Mouse (Mus musculus): ENCODE results near the gene Tnnc2.
A peak's percentile ranks its signal among the peaks of the same experiment; 100 is the strongest.

DNA sequence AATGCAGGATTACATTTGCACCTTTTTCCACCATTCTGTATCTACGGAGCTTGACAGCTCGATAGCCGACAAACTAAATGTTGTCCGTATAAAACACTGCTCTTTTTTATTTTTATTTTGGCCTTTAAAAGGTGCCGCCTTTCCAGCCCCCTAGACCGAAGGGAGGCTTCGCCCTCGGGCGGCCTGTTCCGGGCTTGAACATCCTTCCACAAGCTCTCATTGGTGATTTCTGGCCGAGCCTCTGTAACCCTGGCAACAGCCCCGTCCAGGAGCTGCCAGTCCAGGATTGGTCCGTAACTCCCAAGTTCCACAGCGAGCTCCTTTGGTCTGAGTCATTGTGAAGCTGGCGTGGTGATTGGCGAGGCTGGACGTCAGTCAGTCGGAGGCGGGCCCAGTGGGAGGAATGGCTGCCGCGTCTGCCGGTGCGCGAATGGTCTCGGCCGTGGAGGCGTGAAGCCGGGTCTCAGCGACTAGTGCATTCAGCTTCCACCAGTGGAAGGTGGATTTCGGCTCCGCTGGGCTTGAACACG lies 42.9 kb upstream of the Tnnc2 start, which contains the start of gene Zswim1:
- peak; percentile 69 for TF ChIP-seq CTCF (IDR thresholded peaks at IDR 0.05; ENCODE audit: borderline replicate concordance, control insufficient read depth, extremely low read depth, insufficient read depth, low read length, poor library complexity)
- TF ChIP-seq POLR2A (IDR thresholded peaks at IDR 0.05; ENCODE audit: control insufficient read depth, extremely low read depth, insufficient read depth, low read length, poor library complexity), result peak; percentile 77
